Mouse (Mus musculus) ES-E14 (cell line): ENCODE measurements at regions not wholly inside any gene's neighbourhood (a gene's known extent, or its start where the extent isn't known, plus 50 kb on each side); places are given as distances from the start of the nearest gene placed in this dataset.

ENCODE experiments used
- CHD2 ChIP-seq: IDR thresholded peaks from 2 replicates; pipeline ENCODE4 v1.6.1; 2014; ENCODE audit warnings: mild to moderate bottlenecking, low read depth, low read length, inconsistent platforms
- HCFC1 ChIP-seq: IDR thresholded peaks from 2 replicates; pipeline ENCODE4 v1.6.1; 2012; ENCODE audit warnings: low read length, inconsistent platforms, borderline replicate concordance; ENCODE audit not compliant: insufficient read depth
- ZNF384 ChIP-seq: IDR thresholded peaks from 2 replicates; pipeline ENCODE4 v1.6.1; 2012; ENCODE audit warnings: low read depth, low read length, inconsistent platforms

GRCm38 (mm10) chr14:58854871-58855270 lies 287.8 kb downstream of the 1700129C05Rik start:
- TF ChIP-seq ZNF384 (no peak), CHD2 (no peak), HCFC1 (no peak)
